Mouse (Mus musculus): ENCODE data around the gene Epha1. TPM values are rescaled to one million over a fixed set of nuclear protein-coding genes. Genes with fewer than 3 reads are reported as not detected.

Gene Epha1
- total and polyA plus RNA-seq, 3 experiments, result 0.04 TPM; not detected in 2

DNA sequence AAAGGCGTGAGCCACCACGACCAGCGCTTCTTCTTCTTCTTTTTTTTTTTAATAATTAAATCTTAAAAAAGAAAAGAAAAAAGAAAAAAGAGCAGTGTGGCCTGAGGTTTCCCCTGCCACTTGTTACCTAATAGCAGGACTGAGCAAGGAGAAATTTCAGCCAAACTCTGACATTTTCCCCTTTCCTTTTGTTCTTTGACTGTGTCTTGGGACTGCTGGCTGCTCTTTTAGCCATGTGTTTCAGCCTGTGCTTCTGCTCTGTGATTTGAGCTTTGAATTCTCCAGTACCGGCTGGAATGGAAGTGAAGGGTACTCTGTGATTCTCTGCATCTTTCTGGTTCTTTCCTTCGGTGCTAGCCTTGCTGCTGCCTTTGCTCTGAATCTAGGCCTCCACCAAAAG, 10.3 kb upstream of the Epha1 start:
- no peaks in the 10 kb centered on the region for H3K79me2 ChIP-seq (ENCODE audit: control insufficient read depth, insufficient read depth, low read length, poor library complexity)
- H3K9me3 ChIP-seq (replicated peaks; ENCODE audit: insufficient read depth, low read length), result no peaks in the 10 kb centered on the region
- no peaks in the 10 kb centered on the region for H3K36me3 ChIP-seq (ENCODE audit: control insufficient read depth in 1 of 2, insufficient read depth in 2 of 2, low read length in 2 of 2)
- no peak overlapping the region for H3K9ac ChIP-seq (ENCODE audit: control insufficient read depth, low read depth, low read length, poor library complexity, severe bottlenecking)
- H3K27me3 ChIP-seq (ENCODE audit: control insufficient read depth in 1 of 2, insufficient read depth in 2 of 2, low read length in 2 of 2), result peaks cover 4 to 13% of the 10 kb centered on the region in 2 experiments
- no peak for DNase-seq (ENCODE audit: low read depth, low spot score)
- TF ChIP-seq USF2 (IDR thresholded peaks at IDR 0.05; ENCODE audit: borderline replicate concordance in 1 of 2, insufficient read depth in 1 of 2, low read depth in 1 of 2, low read length in 2 of 2) (no peak), GABPA (IDR thresholded peaks at IDR 0.05; ENCODE audit: low read depth, low read length) (no peak), MAX (IDR thresholded peaks at IDR 0.05; ENCODE audit: low read length) (no peak), UBTF (IDR thresholded peaks at IDR 0.05; ENCODE audit: borderline replicate concordance, insufficient read depth, low read depth, low read length) (no peak), MEF2A (IDR thresholded peaks at IDR 0.05; ENCODE audit: extremely low read depth, insufficient replicate concordance, low read depth, low read length, poor library complexity, severe bottlenecking) (no peak), CHD1 (IDR thresholded peaks at IDR 0.05; ENCODE audit: low read depth, low read length) (no peak)
- H3K4me1 ChIP-seq (ENCODE audit: control insufficient read depth in 1 of 2, insufficient read depth in 2 of 2, low read length in 2 of 2), result no peaks in the 10 kb centered on the region
- no peak overlapping the region for H3K4me3 ChIP-seq (ENCODE audit: control insufficient read depth in 1 of 2, insufficient read depth in 1 of 2, low read depth in 2 of 2, low read length in 2 of 2)
- no peak overlapping the region for H3K27ac ChIP-seq (ENCODE audit: control insufficient read depth, low read depth, low read length)

DNA sequence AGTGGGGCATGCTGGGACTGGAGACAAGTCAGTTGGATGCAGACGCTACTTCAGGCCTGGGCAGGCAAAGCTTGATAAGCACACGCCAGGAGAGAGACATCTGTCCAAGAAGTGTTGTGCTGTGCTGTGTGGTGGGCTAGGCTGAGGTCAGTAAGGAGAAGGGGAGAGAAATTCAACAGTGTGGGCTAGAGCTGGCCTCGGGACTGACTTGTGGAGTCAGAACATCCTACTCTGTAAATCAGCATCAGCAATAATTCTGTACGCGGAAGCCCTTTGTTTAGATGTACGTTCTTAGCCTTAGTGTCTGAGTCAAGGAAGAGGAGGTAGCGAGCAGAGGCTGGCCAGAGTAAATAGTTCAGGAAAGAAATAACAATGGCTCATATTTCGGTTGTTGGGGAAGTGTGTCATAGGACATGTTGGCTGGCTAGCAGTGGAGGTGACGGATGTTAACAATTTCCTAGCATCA, 8.9 kb upstream of the Epha1 start:
- Histone ChIP-seq H3K9me3 (replicated peaks; ENCODE audit: insufficient read depth, low read length) (no peaks in the 10 kb centered on the region), H3K4me1 (ENCODE audit: control insufficient read depth in 1 of 2, insufficient read depth in 2 of 2, low read length in 2 of 2) (no peaks in the 10 kb centered on the region), H3K27me3 (ENCODE audit: control insufficient read depth in 1 of 2, insufficient read depth in 2 of 2, low read length in 2 of 2) (peaks cover 4 to 10% of the 10 kb centered on the region in 2 experiments), H3K79me2 (ENCODE audit: control insufficient read depth, insufficient read depth, low read length, poor library complexity) (no peaks in the 10 kb centered on the region), H3K27ac (ENCODE audit: control insufficient read depth, low read depth, low read length) (no peak overlapping the region), H3K36me3 (ENCODE audit: control insufficient read depth in 1 of 2, insufficient read depth in 2 of 2, low read length in 2 of 2) (no peaks in the 10 kb centered on the region), H3K9ac (ENCODE audit: control insufficient read depth, low read depth, low read length, poor library complexity, severe bottlenecking) (no peak overlapping the region), H3K4me3 (ENCODE audit: control insufficient read depth in 1 of 2, insufficient read depth in 1 of 2, low read depth in 2 of 2, low read length in 2 of 2) (no peak overlapping the region)
- no peak for DNase-seq (ENCODE audit: low read depth, low spot score)
- TF ChIP-seq RAD21 (IDR thresholded peaks at IDR 0.05; ENCODE audit: low read depth, low read length) (no peak), TBP (IDR thresholded peaks at IDR 0.05; ENCODE audit: low read depth, low read length) (no peak)

- Histone ChIP-seq H3K4me3 (ENCODE audit: control insufficient read depth in 1 of 2, insufficient read depth in 1 of 2, low read depth in 2 of 2, low read length in 2 of 2) (no peak overlapping the region), H3K9ac (ENCODE audit: control insufficient read depth, low read depth, low read length, poor library complexity, severe bottlenecking) (no peak overlapping the region), H3K36me3 (ENCODE audit: control insufficient read depth in 1 of 2, insufficient read depth in 2 of 2, low read length in 2 of 2) (no peaks in the 10 kb centered on the region), H3K4me1 (ENCODE audit: control insufficient read depth in 1 of 2, insufficient read depth in 2 of 2, low read length in 2 of 2) (no peaks in the 10 kb centered on the region), H3K27ac (ENCODE audit: control insufficient read depth, low read depth, low read length) (no peak overlapping the region), H3K9me3 (replicated peaks; ENCODE audit: insufficient read depth, low read length) (no peaks in the 10 kb centered on the region), H3K79me2 (ENCODE audit: control insufficient read depth, insufficient read depth, low read length, poor library complexity) (no peaks in the 10 kb centered on the region), H3K27me3 (ENCODE audit: control insufficient read depth in 1 of 2, insufficient read depth in 2 of 2, low read length in 2 of 2) (peaks cover 4 to 8% of the 10 kb centered on the region in 2 experiments)
- DNase-seq (ENCODE audit: low read depth, low spot score), result no peak
- no peak for TF ChIP-seq TCF12 (IDR thresholded peaks at IDR 0.05; ENCODE audit: low read depth, low read length)
- no peak for TF ChIP-seq JUND (IDR thresholded peaks at IDR 0.05; ENCODE audit: low read depth, low read length)
- TF ChIP-seq GABPA (IDR thresholded peaks at IDR 0.05; ENCODE audit: low read depth, low read length), result no peak
- no peak for TF ChIP-seq EP300 (IDR thresholded peaks at IDR 0.05; ENCODE audit: low read depth in 1 of 2, low read length in 2 of 2)
- TF ChIP-seq ZNF384 (IDR thresholded peaks at IDR 0.05; ENCODE audit: low read depth, low read length), result no peak
- TF ChIP-seq POLR2AphosphoS2 (IDR thresholded peaks at IDR 0.05; ENCODE audit: low read length), result no peak
- TF ChIP-seq MYB (IDR thresholded peaks at IDR 0.05; ENCODE audit: low read depth, low read length), result no peak
- no peak for TF ChIP-seq CTCF (IDR thresholded peaks at IDR 0.05 in 2 of 3, conservative IDR thresholded peaks at IDR 0.05 in 1 of 3; ENCODE audit: control insufficient read depth in 1 of 3, insufficient read depth in 1 of 3, low read depth in 2 of 3, low read length in 3 of 3, poor library complexity in 1 of 3, severe bottlenecking in 1 of 3)
- no peak for TF ChIP-seq MYC (IDR thresholded peaks at IDR 0.05; ENCODE audit: low read depth, low read length)
- no peak for TF ChIP-seq TBP (IDR thresholded peaks at IDR 0.05; ENCODE audit: low read depth, low read length)
- no peak for TF ChIP-seq ZC3H11A (IDR thresholded peaks at IDR 0.05; ENCODE audit: low read depth, low read length)
- no peak for TF ChIP-seq MAX (IDR thresholded peaks at IDR 0.05; ENCODE audit: low read length)
- TF ChIP-seq MAZ (IDR thresholded peaks at IDR 0.05; ENCODE audit: low read depth, low read length), result no peak
- TF ChIP-seq HCFC1 (IDR thresholded peaks at IDR 0.05; ENCODE audit: low read depth, low read length), result no peak
- TF ChIP-seq RCOR1 (IDR thresholded peaks at IDR 0.05; ENCODE audit: low read depth, low read length), result no peak
- no peak for TF ChIP-seq MAFK (IDR thresholded peaks at IDR 0.05; ENCODE audit: borderline replicate concordance, low read depth, low read length)
- no peak for TF ChIP-seq POLR2AphosphoS5 (IDR thresholded peaks at IDR 0.05; ENCODE audit: borderline replicate concordance, low read depth, low read length)
- TF ChIP-seq KAT2A (conservative IDR thresholded peaks at IDR 0.05; ENCODE audit: low read depth, low read length), result no peak
- TF ChIP-seq MXI1 (IDR thresholded peaks at IDR 0.05; ENCODE audit: low read depth, low read length), result no peak
Observed at GRCm38 (mm10) chr6:42381221-42381620, 8.2 kb upstream of the Epha1 start.

All from MEL (cell line).